Mouse (Mus musculus) brain, embryonic 14.5 days (tissue): ENCODE results near the gene Batf2. TPM values are rescaled to one million over a fixed set of nuclear protein-coding genes. Genes with fewer than 3 reads are reported as not detected.

Experiments used
- DNase-seq: peaks from one replicate; pipeline ENCODE4 v3.0.0-alpha.2; 2011; ENCODE audit warnings: low read depth
- CTCF ChIP-seq: fragments of 200-500 bp; IDR thresholded peaks from 2 replicates; pipeline ENCODE4 v1.5.1; 2012; ENCODE audit warnings: inconsistent platforms, mild to moderate bottlenecking, moderate library complexity, borderline replicate concordance; ENCODE audit not compliant: insufficient read depth, insufficient read length; ENCODE audit errors: extremely low read depth
- POLR2A ChIP-seq: fragments of 200-500 bp; IDR thresholded peaks from 2 replicates; pipeline ENCODE4 v1.6.1; 2012; ENCODE audit warnings: mild to moderate bottlenecking, inconsistent platforms, borderline replicate concordance; ENCODE audit not compliant: poor library complexity, insufficient read depth, insufficient read length, severe bottlenecking; ENCODE audit errors: extremely low read depth
- polyA plus RNA-seq: library from polyadenylated mRNA; depleted of rRNA; stranded (reverse); fragments of >200 nt; gene quantifications from 2 replicates; pipeline ENCODE4 v1.2.3, GENCODE M21; 2012; rRNA removed

Gene Batf2
- polyA plus RNA-seq, 1 experiment: 0.05 TPM

GRCm38 (mm10) chr19:6178775-6179174, 38.0 kb downstream of the Batf2 start:
- TF ChIP-seq POLR2A (no peak), CTCF (no peak)
- DNase-seq: no peak

- TF ChIP-seq CTCF: no peak
- no peak for DNase-seq
Measured at GRCm38 (mm10) chr19:6181629-6182028, 40.8 kb downstream of the Batf2 start.

DNA sequence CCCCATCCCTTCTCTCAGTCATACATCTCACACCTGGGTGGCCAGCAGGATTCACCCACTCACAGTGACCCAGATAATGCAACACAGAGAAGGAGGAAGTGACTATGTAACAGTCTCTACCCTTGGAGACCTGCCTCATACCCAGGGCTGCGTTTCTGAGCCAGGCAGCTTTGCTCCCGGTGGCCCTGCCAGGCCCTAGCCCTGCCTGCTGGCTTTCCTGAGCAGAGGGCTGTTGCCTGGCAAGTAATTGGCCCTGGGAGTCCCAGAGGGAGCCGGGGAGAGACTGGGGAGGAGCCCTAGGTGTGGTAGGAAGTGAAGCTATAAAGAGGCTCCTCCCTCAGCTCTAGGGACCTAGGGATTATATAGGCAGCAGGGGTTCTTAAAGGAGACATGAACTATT, 41.8 kb downstream of the Batf2 start:
- TF ChIP-seq POLR2A (no peak), CTCF (no peak)
- DNase-seq: peak; percentile 6

- no peak for TF ChIP-seq POLR2A
- no peak for TF ChIP-seq CTCF
Measured at GRCm38 (mm10) chr19:6184131-6184530, 43.3 kb downstream of the Batf2 start, which contains the start of gene Majin. TSS of gene Majin (plus strand) at chr19:6184388.

GRCm38 (mm10) chr19:6204265-6204664, 63.5 kb downstream of the Batf2 start:
- no peak for DNase-seq
- TF ChIP-seq POLR2A: no peak
- TF ChIP-seq CTCF: no peak

More at GRCm38 (mm10) chr19:6184131-6184530, 43.3 kb downstream of the Batf2 start, which contains the start of gene Majin:
- no peak for DNase-seq

DNA sequence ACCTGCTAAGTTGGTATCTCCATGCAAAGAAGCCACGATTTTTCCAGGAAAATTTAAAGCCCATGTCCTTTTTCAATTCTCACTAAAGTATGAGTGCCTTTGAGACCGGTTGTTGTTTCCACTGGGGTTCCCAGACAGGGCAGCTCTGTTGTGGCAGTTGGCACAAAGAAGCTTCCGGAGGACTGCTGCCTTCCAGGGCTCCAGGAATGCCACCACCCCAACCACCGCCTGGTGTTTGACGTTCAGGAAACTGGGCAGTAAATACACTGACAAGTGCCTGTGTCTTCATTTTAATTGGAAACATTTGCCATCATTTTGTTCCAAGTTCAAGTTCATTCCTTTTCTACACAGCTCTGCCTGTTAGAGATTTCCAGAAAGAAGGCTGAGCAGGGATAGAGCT, 65.9 kb downstream of the Batf2 start:
- DNase-seq: no peak
- no peak for TF ChIP-seq POLR2A
- TF ChIP-seq CTCF: no peak

GRCm38 (mm10) chr19:6216046-6216705, 75.4 kb downstream of the Batf2 start:
- no peak for DNase-seq
- no peak for TF ChIP-seq POLR2A

DNA sequence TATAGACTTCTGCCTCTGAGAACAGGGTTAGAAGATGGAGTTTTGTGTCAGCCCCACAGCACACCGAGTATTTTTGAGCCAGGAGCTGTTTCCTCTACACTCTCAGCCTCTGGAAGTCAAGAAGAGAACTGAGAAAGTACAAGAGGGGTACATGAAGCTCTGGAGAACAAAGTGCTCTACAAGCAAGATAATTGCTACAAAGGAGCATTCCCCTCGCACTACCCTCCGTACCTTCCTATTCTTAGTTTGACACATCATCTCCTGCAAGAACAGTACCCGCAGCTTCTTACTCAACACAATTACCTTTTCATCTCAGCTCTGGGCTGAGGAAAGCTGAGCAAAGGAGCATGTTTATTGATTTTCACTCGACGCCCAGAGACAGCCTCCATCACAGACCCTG, 77.8 kb downstream of the Batf2 start:
- peak; percentile 7 for DNase-seq
- TF ChIP-seq POLR2A: no peak
- TF ChIP-seq CTCF: no peak

Other genes with a start within 250 kb of the Batf2 start
- 15.2 and 15.5 TPM in 2 replicates for gene Tigd3, start 246.8 kb upstream of the Batf2 start, polyA plus RNA-seq
- gene Dpf2, start 228.0 kb upstream of the Batf2 start, polyA plus RNA-seq: 180 and 231 TPM in 2 replicates
- 11.7 and 13.7 TPM in 2 replicates for gene Cdc42ep2, start 216.2 kb upstream of the Batf2 start, polyA plus RNA-seq
- gene Pola2, start 176.8 kb upstream of the Batf2 start, polyA plus RNA-seq: 33.8 and 56.9 TPM in 2 replicates
- not detected in 2 replicates for gene Slc22a20, start 154.8 kb upstream of the Batf2 start, polyA plus RNA-seq
- 5.2 and 7.6 TPM in 2 replicates for gene Capn1, start 125.1 kb upstream of the Batf2 start, polyA plus RNA-seq
- gene Syvn1, start 94.4 kb upstream of the Batf2 start, polyA plus RNA-seq: 24.6 and 38.8 TPM in 2 replicates
- 46.3 and 50.4 TPM in 2 replicates for gene Mrpl49, start 83.2 kb upstream of the Batf2 start, polyA plus RNA-seq
- 1,255 and 1,497 TPM in 2 replicates for gene Fau, start 83.1 kb upstream of the Batf2 start, polyA plus RNA-seq
- 36.0 and 46.5 TPM in 2 replicates for gene Znhit2, start 79.8 kb upstream of the Batf2 start, polyA plus RNA-seq
- gene Tm7sf2, start 72.6 kb upstream of the Batf2 start, polyA plus RNA-seq: 76.1 and 100 TPM in 2 replicates
- 95.4 and 109 TPM in 2 replicates for gene Vps51, start 63.8 kb upstream of the Batf2 start, polyA plus RNA-seq
- gene Tmem262, start 61.0 kb upstream of the Batf2 start, polyA plus RNA-seq: not detected in 2 replicates
- 2.5 and 3.1 TPM in 2 replicates for gene Gm28374, start 58.7 kb upstream of the Batf2 start, polyA plus RNA-seq
- 103 and 127 TPM in 2 replicates for gene Zfpl1, start 56.0 kb upstream of the Batf2 start, polyA plus RNA-seq
- gene Cdca5, start 56.0 kb upstream of the Batf2 start, polyA plus RNA-seq: 9.7 and 16.3 TPM in 2 replicates
- gene AC131692.1, start 46.6 kb upstream of the Batf2 start, polyA plus RNA-seq: 0.15 and 0.25 TPM in 2 replicates
- gene Naaladl1, start 35.2 kb upstream of the Batf2 start, polyA plus RNA-seq: 1.1 and 2.0 TPM in 2 replicates
- 47.3 and 66.2 TPM in 2 replicates for gene Sac3d1, start 22.3 kb upstream of the Batf2 start, polyA plus RNA-seq
- 52.3 and 52.4 TPM in 2 replicates for gene Snx15, start 12.7 kb upstream of the Batf2 start, polyA plus RNA-seq
- 109 and 144 TPM in 2 replicates for gene Arl2, start 565 bp downstream of the Batf2 start, polyA plus RNA-seq
- gene Majin, start 43.4 kb downstream of the Batf2 start, polyA plus RNA-seq: 0.05 TPM in 1 of 2 replicates, not detected in the other
- gene Gpha2, start 85.4 kb downstream of the Batf2 start, polyA plus RNA-seq: 0.22 TPM in 1 of 2 replicates, not detected in the other
- gene Ppp2r5b, start 94.9 kb downstream of the Batf2 start, polyA plus RNA-seq: 121 and 133 TPM in 2 replicates
- gene Atg2a, start 100.7 kb downstream of the Batf2 start, polyA plus RNA-seq: 21.8 and 28.9 TPM in 2 replicates
- 200 and 212 TPM in 2 replicates for gene Ehd1, start 135.7 kb downstream of the Batf2 start, polyA plus RNA-seq
- 4.4 and 6.5 TPM in 2 replicates for gene Cdc42bpg, start 165.5 kb downstream of the Batf2 start, polyA plus RNA-seq
- gene Men1, start 194.0 kb downstream of the Batf2 start, polyA plus RNA-seq: 105 and 129 TPM in 2 replicates
- gene Map4k2, start 200.2 kb downstream of the Batf2 start, polyA plus RNA-seq: 110 and 154 TPM in 2 replicates
- gene Sf1, start 222.7 kb downstream of the Batf2 start, polyA plus RNA-seq: 147 and 220 TPM in 2 replicates
- 2.1 and 2.9 TPM in 2 replicates for gene Pygm, start 243.4 kb downstream of the Batf2 start, polyA plus RNA-seq